Mouse (Mus musculus): ENCODE measurements around the gene Calb2. TPM values are rescaled to one million over a fixed set of nuclear protein-coding genes. Genes with fewer than 3 reads are reported as not detected.
A peak's percentile ranks its signal among the peaks of the same experiment; 100 is the strongest.

The Calb2 gene
- 105 and 126 TPM in 2 replicates for total RNA-seq (2014; rRNA removed)
- polyA plus RNA-seq (2015; fragmentation: Nextera tagmentation; extraction: Ambion mirVana), result 295 and 359 TPM in 2 replicates

DNA sequence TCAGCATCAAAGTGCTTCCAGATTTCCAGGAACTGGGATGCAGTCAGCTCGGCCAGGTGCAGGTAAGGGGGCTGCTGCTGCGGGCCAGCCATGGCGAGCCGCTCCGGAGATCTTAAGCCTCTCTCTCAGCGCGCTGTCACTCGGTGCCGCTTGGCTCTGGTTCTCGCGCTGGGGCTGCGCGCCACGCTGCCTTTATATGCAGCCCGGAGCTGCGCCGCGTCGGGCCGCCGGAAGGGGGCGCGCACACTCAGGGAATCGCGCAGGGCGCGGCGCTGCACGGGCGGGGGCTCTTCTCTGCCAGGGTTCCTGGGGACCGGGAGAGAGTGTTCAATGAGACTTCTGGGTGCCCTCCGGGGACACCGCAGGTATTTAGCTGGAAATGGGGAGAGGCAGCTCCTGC is at the start of gene Calb2:
Gene Calb2, minus strand, starts transcription at position 165 of the 400 bp plus-strand sequence.
- Histone ChIP-seq H3K36me3 (ENCODE audit: insufficient read depth, low read length) (no peaks in the 10 kb centered on the region), H3K4me1 (ENCODE audit: insufficient read depth, low read length) (no peaks in the 10 kb centered on the region), H3K9me3 (ENCODE audit: low read length) (no peaks in the 10 kb centered on the region), H3K27me3 (ENCODE audit: insufficient read depth, low read length) (peaks cover 4% of the 10 kb centered on the region; the same call in 1 of the 2 replicates), H3K27ac (ENCODE audit: low read depth, low read length) (no peak within 1 kb of the TSS), H3K4me3 (ENCODE audit: low read depth, low read length) (peak within 1 kb of the TSS; percentile 34), H3K4me2 (ENCODE audit: low read depth, low read length, poor library complexity, severe bottlenecking) (peak within 1 kb of the TSS; percentile 55), H3K9ac (replicated peaks; ENCODE audit: low read length, poor library complexity, severe bottlenecking) (peak within 1 kb of the TSS; percentile 29; the same call in 1 of the 2 replicates)
- under 1% methylated on average over 33 of the region's 33 CpGs for WGBS
- ATAC-seq (ENCODE audit: low FRiP score) (peak; percentile 87), DNase-seq (ENCODE audit: low spot score) (peak; percentile 85)
- TF ChIP-seq CTCF (IDR thresholded peaks at IDR 0.05), result peak; percentile 93

DNA sequence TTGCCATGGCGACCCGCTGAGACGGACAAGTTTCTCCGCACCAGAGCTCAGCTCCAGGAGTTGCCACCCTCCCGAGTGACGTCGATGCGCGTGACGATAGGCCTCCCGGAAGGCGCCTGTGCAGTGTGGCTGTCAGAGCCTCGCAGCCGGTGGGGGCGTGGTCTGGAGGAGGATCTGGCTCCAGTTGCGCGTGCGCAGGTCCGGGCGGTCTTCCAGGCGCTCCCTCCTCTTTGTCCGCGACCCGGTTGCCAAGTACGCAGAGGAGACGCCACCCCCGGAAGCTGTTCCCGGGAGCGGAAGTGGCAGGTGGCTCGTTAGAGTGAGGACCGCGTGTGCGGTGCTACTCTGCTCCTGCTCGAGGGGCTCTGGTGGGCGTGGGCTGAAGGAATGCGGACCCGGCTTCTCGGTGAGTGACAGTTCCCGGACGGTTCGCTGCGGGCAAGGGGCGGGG is 49.7 kb upstream of the Calb2 start:
- TF ChIP-seq CTCF (IDR thresholded peaks at IDR 0.05), result no peak
- Histone ChIP-seq H3K4me2 (ENCODE audit: low read depth, low read length, poor library complexity, severe bottlenecking) (peak overlapping the region; percentile 66), H3K27me3 (ENCODE audit: insufficient read depth, low read length) (no peaks in the 10 kb centered on the region), H3K9me3 (ENCODE audit: low read length) (no peaks in the 10 kb centered on the region), H3K4me1 (ENCODE audit: insufficient read depth, low read length) (peaks cover 6% of the 10 kb centered on the region; the same call in 1 of the 2 replicates), H3K27ac (ENCODE audit: low read depth, low read length) (peak overlapping the region; percentile 55; the same call in 1 of the 2 replicates), H3K9ac (replicated peaks; ENCODE audit: low read length, poor library complexity, severe bottlenecking) (0 out of 2 replicates have a peak overlapping the region, but pooled peaks have one; percentile 39), H3K4me3 (ENCODE audit: low read depth, low read length) (peak overlapping the region; percentile 60), H3K36me3 (ENCODE audit: insufficient read depth, low read length) (peaks cover 19% of the 10 kb centered on the region)
- DNase-seq (ENCODE audit: low spot score) (peak; percentile 99), ATAC-seq (ENCODE audit: low FRiP score) (peak; percentile 99)
- 0% methylated on average over 43 of the region's 43 CpGs for WGBS

DNA sequence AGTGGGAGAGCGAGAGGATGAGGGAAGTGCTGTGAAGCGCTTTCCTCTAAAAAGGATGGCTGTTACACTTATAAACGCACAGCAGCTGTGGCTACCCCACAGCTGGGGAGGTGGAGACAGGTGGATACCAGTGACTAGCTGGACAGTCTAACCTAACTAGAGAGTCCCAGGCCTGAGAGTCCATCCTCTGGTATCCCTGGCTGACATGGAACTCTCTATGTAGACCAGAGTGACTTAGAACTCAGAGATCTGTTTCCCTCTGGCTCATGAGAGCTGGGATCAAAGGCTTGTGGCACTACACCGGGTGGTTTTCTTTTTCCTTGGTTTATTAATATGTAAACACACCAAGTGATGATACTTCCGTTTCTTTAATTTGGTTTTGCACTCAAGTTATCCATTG is 49.2 kb upstream of the Calb2 start:
- Histone ChIP-seq H3K4me1 (ENCODE audit: insufficient read depth, low read length) (peaks cover 6% of the 10 kb centered on the region; the same call in 1 of the 2 replicates), H3K9ac (replicated peaks; ENCODE audit: low read length, poor library complexity, severe bottlenecking) (no peak overlapping the region), H3K27me3 (ENCODE audit: insufficient read depth, low read length) (no peaks in the 10 kb centered on the region), H3K36me3 (ENCODE audit: insufficient read depth, low read length) (peaks cover 14% of the 10 kb centered on the region), H3K4me3 (ENCODE audit: low read depth, low read length) (peak overlapping the region; percentile 60; the same call in 1 of the 2 replicates), H3K9me3 (ENCODE audit: low read length) (no peaks in the 10 kb centered on the region), H3K27ac (ENCODE audit: low read depth, low read length) (peak overlapping the region; percentile 55; the same call in 1 of the 2 replicates), H3K4me2 (ENCODE audit: low read depth, low read length, poor library complexity, severe bottlenecking) (peak overlapping the region; percentile 66)
- ATAC-seq (ENCODE audit: low FRiP score) (peak; percentile 47; the same call in 1 of the 2 replicates), DNase-seq (ENCODE audit: low spot score) (no peak)
- WGBS, result 29% methylated on average over 5 of the region's 5 CpGs
- TF ChIP-seq CTCF (IDR thresholded peaks at IDR 0.05), result no peak

DNA sequence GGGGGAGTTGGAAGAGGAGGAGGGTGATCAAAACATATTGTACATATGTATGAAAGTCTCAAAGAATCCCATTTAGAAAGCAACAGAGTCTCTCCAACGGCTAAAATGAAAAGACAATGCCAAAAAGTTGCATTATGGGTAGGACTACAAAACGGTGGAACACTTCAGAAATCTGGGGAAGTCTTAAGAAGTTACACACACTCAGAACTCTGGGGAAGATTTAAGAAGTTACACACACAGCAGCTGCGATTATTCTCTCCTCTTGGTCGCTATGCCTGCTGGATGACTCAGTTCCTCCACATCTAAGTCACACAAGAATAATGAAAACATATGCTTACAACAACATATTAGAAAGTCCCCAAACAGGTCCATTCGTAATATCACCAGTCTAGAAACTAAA is 48.2 kb upstream of the Calb2 start:
- Histone ChIP-seq H3K27ac (ENCODE audit: low read depth, low read length) (no peak overlapping the region), H3K27me3 (ENCODE audit: insufficient read depth, low read length) (no peaks in the 10 kb centered on the region), H3K36me3 (ENCODE audit: insufficient read depth, low read length) (peaks cover 4% of the 10 kb centered on the region), H3K4me2 (ENCODE audit: low read depth, low read length, poor library complexity, severe bottlenecking) (no peak overlapping the region), H3K4me1 (ENCODE audit: insufficient read depth, low read length) (peaks cover 6% of the 10 kb centered on the region; the same call in 1 of the 2 replicates), H3K9me3 (ENCODE audit: low read length) (no peaks in the 10 kb centered on the region), H3K4me3 (ENCODE audit: low read depth, low read length) (no peak overlapping the region), H3K9ac (replicated peaks; ENCODE audit: low read length, poor library complexity, severe bottlenecking) (no peak overlapping the region)
- no peak for TF ChIP-seq CTCF (IDR thresholded peaks at IDR 0.05)
- ATAC-seq (ENCODE audit: low FRiP score) (no peak), DNase-seq (ENCODE audit: low spot score) (no peak)
- WGBS, result 78% methylated on average over 5 of the region's 5 CpGs

DNA sequence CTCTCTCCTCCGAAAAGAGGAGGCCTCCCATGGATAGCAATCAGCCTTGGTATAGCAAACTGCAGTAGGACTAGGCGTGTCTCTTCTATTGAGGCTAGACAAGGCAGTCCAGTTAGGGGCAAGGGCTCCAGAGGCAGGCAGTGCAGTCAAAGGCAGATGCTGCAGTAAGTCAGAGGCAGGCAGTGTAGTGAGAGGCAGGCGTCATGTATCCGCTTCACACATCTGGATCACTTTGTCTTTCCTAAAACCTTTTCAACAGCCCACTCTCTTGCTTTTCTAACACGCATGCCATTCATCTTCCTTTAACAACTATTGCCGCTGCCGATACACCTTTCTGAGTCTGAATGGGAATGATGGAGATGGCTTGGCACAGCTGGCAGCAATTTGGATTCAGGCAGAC is 47.4 kb upstream of the Calb2 start, which contains the start of gene Cmtr2:
Gene Cmtr2, plus strand, starts transcription at position 301 of the 400 bp plus-strand sequence.
- TF ChIP-seq CTCF (IDR thresholded peaks at IDR 0.05), result no peak
- no peak for ATAC-seq (ENCODE audit: low FRiP score)
- 79% methylated on average over 7 of the region's 7 CpGs for WGBS

DNA sequence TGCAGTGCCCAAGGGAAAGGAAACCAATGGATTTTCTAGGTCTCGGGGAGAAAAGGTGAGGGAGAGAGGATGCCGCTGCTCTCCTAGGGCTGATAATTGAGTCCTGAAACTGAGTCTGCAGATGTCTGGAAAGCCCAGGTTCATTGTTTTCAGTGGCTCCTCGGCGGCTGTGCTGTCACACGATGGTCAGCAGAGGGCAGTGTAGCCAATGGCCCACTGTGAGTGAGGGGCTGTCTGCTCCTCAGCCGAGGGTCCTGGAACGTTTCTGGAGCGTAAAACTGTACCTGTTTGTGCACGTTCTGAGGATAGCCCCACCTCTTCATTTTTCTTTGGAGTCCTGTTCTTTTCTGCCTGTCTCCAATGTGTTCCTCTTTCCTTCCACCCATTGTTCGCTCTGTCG is 33.8 kb upstream of the Calb2 start:
- no peak overlapping the region for H3K9ac ChIP-seq (replicated peaks; ENCODE audit: low read length, poor library complexity, severe bottlenecking)
- no peak overlapping the region for H3K27ac ChIP-seq (ENCODE audit: low read depth, low read length)
- no peaks in the 10 kb centered on the region for H3K4me1 ChIP-seq (ENCODE audit: insufficient read depth, low read length)
- no peak overlapping the region for H3K4me3 ChIP-seq (ENCODE audit: low read depth, low read length)
- no peaks in the 10 kb centered on the region for H3K9me3 ChIP-seq (ENCODE audit: low read length)
- H3K4me2 ChIP-seq (ENCODE audit: low read depth, low read length, poor library complexity, severe bottlenecking), result no peak overlapping the region
- WGBS, result 26% methylated on average over 11 of the region's 11 CpGs
- no peaks in the 10 kb centered on the region for H3K27me3 ChIP-seq (ENCODE audit: insufficient read depth, low read length)
- no peaks in the 10 kb centered on the region for H3K36me3 ChIP-seq (ENCODE audit: insufficient read depth, low read length)
- no peak for ATAC-seq (ENCODE audit: low FRiP score)
- peak; percentile 49 for DNase-seq (ENCODE audit: low spot score)
- peak; percentile 76 for TF ChIP-seq CTCF (IDR thresholded peaks at IDR 0.05)

More for the DNA sequence above, 47.4 kb upstream of the Calb2 start, which contains the start of gene Cmtr2:
- Histone ChIP-seq H3K4me3 (ENCODE audit: low read depth, low read length) (no peak within 1 kb of the TSS), H3K4me2 (ENCODE audit: low read depth, low read length, poor library complexity, severe bottlenecking) (no peak within 1 kb of the TSS), H3K9ac (replicated peaks; ENCODE audit: low read length, poor library complexity, severe bottlenecking) (no peak within 1 kb of the TSS), H3K36me3 (ENCODE audit: insufficient read depth, low read length) (no peaks in the 10 kb centered on the region), H3K9me3 (ENCODE audit: low read length) (no peaks in the 10 kb centered on the region), H3K4me1 (ENCODE audit: insufficient read depth, low read length) (peaks cover 6% of the 10 kb centered on the region; the same call in 1 of the 2 replicates), H3K27me3 (ENCODE audit: insufficient read depth, low read length) (no peaks in the 10 kb centered on the region), H3K27ac (ENCODE audit: low read depth, low read length) (no peak within 1 kb of the TSS)
- DNase-seq (ENCODE audit: low spot score), result no peak

All from midbrain, postnatal 0 days (tissue).